Mouse (Mus musculus) liver, embryonic 15.5 days (tissue): ENCODE data around the gene Macf1. TPM values are rescaled to one million over a fixed set of nuclear protein-coding genes. Genes with fewer than 3 reads are reported as not detected.

Experiments
- ATAC-seq: fragments of 200-750 bp; cut with Nextera tagmentation; 2 replicates; pipeline ENCODE4 v1.8.0; 2017; ENCODE audit warnings: moderate number of reproducible peaks, mild to moderate bottlenecking, moderate library complexity; ENCODE audit not compliant: insufficient read depth
- H3K27ac ChIP-seq: fragments of 300-500 bp; sonication (generic); replicated peaks from 2 replicates; pipeline ENCODE4 v1.5.1; 2015; ENCODE audit warnings: mild to moderate bottlenecking, inconsistent platforms
- H3K27me3 ChIP-seq: fragments of 300-500 bp; sonication (generic); 2 replicates; pipeline ENCODE4 v1.6.1; 2015; ENCODE audit warnings: mild to moderate bottlenecking, inconsistent platforms
- H3K36me3 ChIP-seq: fragments of 300-500 bp; sonication (generic); replicated peaks from 2 replicates; pipeline ENCODE4 v1.6.1; 2015; ENCODE audit warnings: moderate library complexity, mild to moderate bottlenecking, inconsistent platforms
- H3K4me1 ChIP-seq: fragments of 300-500 bp; sonication (generic); replicated peaks from 2 replicates; pipeline ENCODE4 v1.6.1; 2015; ENCODE audit warnings: inconsistent platforms
- H3K4me2 ChIP-seq: fragments of 300-500 bp; sonication (generic); 2 replicates; pipeline ENCODE4 v1.6.1; 2015; ENCODE audit warnings: moderate library complexity, mild to moderate bottlenecking, inconsistent platforms
- H3K4me3 ChIP-seq: fragments of 300-500 bp; sonication (generic); replicated peaks from 2 replicates; pipeline ENCODE4 v1.5.1; 2015; ENCODE audit warnings: mild to moderate bottlenecking, inconsistent platforms
- H3K9ac ChIP-seq: fragments of 300-500 bp; sonication (generic); 2 replicates; pipeline ENCODE4 v1.6.1; 2015; ENCODE audit warnings: moderate library complexity, mild to moderate bottlenecking, inconsistent platforms
- H3K9me3 ChIP-seq: fragments of 300-500 bp; sonication (generic); replicated peaks from 2 replicates; pipeline ENCODE4 v1.6.1; 2016; ENCODE audit warnings: inconsistent platforms
- WGBS: fragments of 180-500 bp; shearing (Covaris S2); methylation state at CpG from one replicate; pipeline ENCODE4 v1.1.7; 2015; ENCODE audit warnings: mixed read lengths; ENCODE audit not compliant: insufficient replicate concordance; 5-methylcytosine and 5-hydroxymethylcytosine counted together
- polyA plus RNA-seq: library from polyadenylated mRNA; unstranded; fragments of >200 nt; fragmentation: Nextera tagmentation; extraction: Ambion mirVana; gene quantifications from 2 replicates; pipeline ENCODE4 v1.2.1, GENCODE M21; 2015

The Macf1 gene
- polyA plus RNA-seq, 1 experiment from 2014 or later, result 8.4 TPM

GRCm38 (mm10) chr4:123416829-123417228 is 267.3 kb downstream of the Macf1 start:
- Histone ChIP-seq H3K36me3 (0 out of 2 replicates have a peak, but pooled peaks cover 3% of the 10 kb centered on the region), H3K4me1 (peaks cover 22% of the 10 kb centered on the region), H3K9ac (no peak overlapping the region), H3K27me3 (peaks cover 9% of the 10 kb centered on the region; the same call in 1 of the 2 replicates), H3K9me3 (no peaks in the 10 kb centered on the region), H3K27ac (no peak overlapping the region), H3K4me3 (no peak overlapping the region), H3K4me2 (no peak overlapping the region)
- 73% methylated on average over 2 of the region's 2 CpGs for WGBS
- no peak for ATAC-seq

- H3K9ac ChIP-seq, result no peak overlapping the region
- ATAC-seq, result no peak
- 0 out of 2 replicates have a peak, but pooled peaks cover 3% of the 10 kb centered on the region for H3K36me3 ChIP-seq
- H3K4me2 ChIP-seq, result no peak overlapping the region
- WGBS, result 49% methylated on average over 1 of the region's 1 CpGs
- H3K4me3 ChIP-seq, result no peak overlapping the region
- peaks cover 35% of the 10 kb centered on the region for H3K4me1 ChIP-seq
- no peaks in the 10 kb centered on the region for H3K9me3 ChIP-seq
- peaks cover 13% of the 10 kb centered on the region; the same call in 1 of the 2 replicates for H3K27me3 ChIP-seq
- H3K27ac ChIP-seq, result no peak overlapping the region
Observed at GRCm38 (mm10) chr4:123415566-123415965, 268.6 kb downstream of the Macf1 start.

- Histone ChIP-seq H3K4me2 (no peak overlapping the region), H3K9me3 (no peaks in the 10 kb centered on the region), H3K9ac (no peak overlapping the region), H3K27me3 (peaks cover 13% of the 10 kb centered on the region; the same call in 1 of the 2 replicates), H3K4me3 (no peak overlapping the region), H3K4me1 (peaks cover 46% of the 10 kb centered on the region), H3K27ac (no peak overlapping the region), H3K36me3 (peaks cover 3% of the 10 kb centered on the region; the same call in 1 of the 2 replicates)
- no peak for ATAC-seq
- 44% methylated on average over 2 of the region's 2 CpGs for WGBS
Observed at GRCm38 (mm10) chr4:123413876-123414275, 270.3 kb downstream of the Macf1 start.

- no peak for ATAC-seq
- H3K27me3 ChIP-seq, result peaks cover 13% of the 10 kb centered on the region; the same call in 1 of the 2 replicates
- no peak overlapping the region for H3K27ac ChIP-seq
- WGBS, result 51% methylated on average over 2 of the region's 2 CpGs
- peak overlapping the region; percentile 97 for H3K4me2 ChIP-seq
- H3K4me1 ChIP-seq, result peaks cover 48% of the 10 kb centered on the region
- H3K4me3 ChIP-seq, result no peak overlapping the region
- peaks cover 1% of the 10 kb centered on the region; the same call in 1 of the 2 replicates for H3K36me3 ChIP-seq
- H3K9ac ChIP-seq, result no peak overlapping the region
- no peaks in the 10 kb centered on the region for H3K9me3 ChIP-seq
Observed at GRCm38 (mm10) chr4:123412981-123413380, 271.2 kb downstream of the Macf1 start.

GRCm38 (mm10) chr4:123412528-123412878 is 271.7 kb downstream of the Macf1 start:
- Histone ChIP-seq H3K9ac (peak overlapping the region; percentile 57; the same call in 1 of the 2 replicates), H3K4me1 (peaks cover 51% of the 10 kb centered on the region), H3K4me3 (peak overlapping the region; percentile 71), H3K27me3 (peaks cover 13% of the 10 kb centered on the region; the same call in 1 of the 2 replicates), H3K4me2 (peak overlapping the region; percentile 97), H3K9me3 (no peaks in the 10 kb centered on the region), H3K27ac (peak overlapping the region; percentile 70; the same call in 1 of the 2 replicates), H3K36me3 (no peaks in the 10 kb centered on the region; the same call in 1 of the 2 replicates)
- WGBS, result 23% methylated on average over 6 of the region's 6 CpGs
- ATAC-seq, result 0 out of 2 replicates have a peak, but pooled peaks have one; percentile 1

GRCm38 (mm10) chr4:123411732-123412527 is 272.2 kb downstream of the Macf1 start:
- Histone ChIP-seq H3K27ac (peak overlapping the region; percentile 70), H3K4me1 (peaks cover 55% of the 10 kb centered on the region), H3K4me3 (peak overlapping the region; percentile 71)

GRCm38 (mm10) chr4:123411006-123411731 is 273.0 kb downstream of the Macf1 start:
- ATAC-seq, result peak; percentile 46
- peak overlapping the region; percentile 57 for H3K9ac ChIP-seq
- peaks cover 56% of the 10 kb centered on the region for H3K4me1 ChIP-seq
- peak overlapping the region; percentile 97 for H3K4me2 ChIP-seq
- 3% methylated on average over 36 of the region's 36 CpGs for WGBS
- H3K27ac ChIP-seq, result peak overlapping the region; percentile 70
- H3K4me3 ChIP-seq, result peak overlapping the region; percentile 71
- peaks cover 13% of the 10 kb centered on the region; the same call in 1 of the 2 replicates for H3K27me3 ChIP-seq
- no peaks in the 10 kb centered on the region; the same call in 1 of the 2 replicates for H3K36me3 ChIP-seq
- H3K9me3 ChIP-seq, result no peaks in the 10 kb centered on the region

More at GRCm38 (mm10) chr4:123411732-123412527, 272.2 kb downstream of the Macf1 start:
- Histone ChIP-seq H3K4me2 (peak overlapping the region; percentile 97), H3K9me3 (no peaks in the 10 kb centered on the region), H3K9ac (peak overlapping the region; percentile 57), H3K36me3 (no peaks in the 10 kb centered on the region; the same call in 1 of the 2 replicates), H3K27me3 (peaks cover 13% of the 10 kb centered on the region; the same call in 1 of the 2 replicates)
- peak; percentile 88 for ATAC-seq
- under 1% methylated on average over 69 of the region's 69 CpGs for WGBS

GRCm38 (mm10) chr4:123409752-123410151 is 274.4 kb downstream of the Macf1 start:
- Histone ChIP-seq H3K9me3 (no peaks in the 10 kb centered on the region), H3K36me3 (no peaks in the 10 kb centered on the region; the same call in 1 of the 2 replicates), H3K4me2 (no peak overlapping the region), H3K27ac (no peak overlapping the region), H3K9ac (no peak overlapping the region), H3K27me3 (peaks cover 13% of the 10 kb centered on the region; the same call in 1 of the 2 replicates), H3K4me1 (peaks cover 64% of the 10 kb centered on the region), H3K4me3 (no peak overlapping the region)
- WGBS, result 86% methylated on average over 1 of the region's 1 CpGs
- ATAC-seq, result no peak

GRCm38 (mm10) chr4:123409034-123409692 is 275.0 kb downstream of the Macf1 start:
- Histone ChIP-seq H3K27me3 (peaks cover 13% of the 10 kb centered on the region; the same call in 1 of the 2 replicates), H3K27ac (no peak overlapping the region), H3K4me1 (peaks cover 64% of the 10 kb centered on the region), H3K4me2 (no peak overlapping the region), H3K36me3 (no peaks in the 10 kb centered on the region; the same call in 1 of the 2 replicates), H3K4me3 (no peak overlapping the region), H3K9ac (no peak overlapping the region), H3K9me3 (no peaks in the 10 kb centered on the region)
- no peak for ATAC-seq
- 83% methylated on average over 3 of the region's 3 CpGs for WGBS

- H3K9ac ChIP-seq, result no peak overlapping the region
- ATAC-seq, result no peak
- no peaks in the 10 kb centered on the region; the same call in 1 of the 2 replicates for H3K36me3 ChIP-seq
- H3K4me2 ChIP-seq, result no peak overlapping the region; the same call in 1 of the 2 replicates
- no peak overlapping the region for H3K27ac ChIP-seq
- H3K4me3 ChIP-seq, result no peak overlapping the region
- H3K9me3 ChIP-seq, result no peaks in the 10 kb centered on the region
- 55% methylated on average over 6 of the region's 6 CpGs for WGBS
- H3K4me1 ChIP-seq, result peaks cover 64% of the 10 kb centered on the region
- H3K27me3 ChIP-seq, result peaks cover 13% of the 10 kb centered on the region; the same call in 1 of the 2 replicates
Observed at GRCm38 (mm10) chr4:123407792-123408191, 276.4 kb downstream of the Macf1 start.
